ENCODE assay signal across 18 mouse cellular contexts in the genomic region with DNA sequence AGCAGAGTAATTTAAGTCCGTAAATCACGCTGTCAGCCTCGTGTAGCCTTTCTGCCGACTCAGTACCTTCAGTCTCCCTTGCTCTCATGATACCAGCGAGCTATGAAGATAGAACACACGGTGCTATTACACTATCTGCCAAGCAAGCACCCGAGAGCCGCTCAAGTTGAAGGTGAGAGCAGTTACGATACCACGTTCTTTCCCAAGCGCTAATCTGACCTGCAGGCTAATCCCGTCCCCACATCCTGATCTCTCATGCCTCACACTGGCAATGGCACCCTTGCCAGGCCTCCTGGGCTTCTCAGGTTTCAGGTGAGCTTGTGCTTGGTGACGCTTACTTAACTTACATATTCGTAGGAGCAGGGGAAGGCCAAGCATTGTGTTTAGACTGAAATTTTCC.
"Had no signal": no experiment of that assay in that cellular context is flagged by ENCODE, and none has a peak within 500 bp of the region (broad histone marks: within the 10 kb centered on the region; RNA-seq: fewer than 3 reads in every experiment).

No protein-coding gene starts in this region.

- H3K4me2 ChIP-seq: limb, embryonic 12.5 days; limb, embryonic 15.5 days; liver, embryonic 11.5 days; lung, embryonic 14.5 days; midbrain, embryonic 13.5 days had no signal

- H3K4me1 ChIP-seq: limb, embryonic 12.5 days; limb, embryonic 15.5 days; midbrain, embryonic 13.5 days had no signal

- H3K27me3 ChIP-seq: limb, embryonic 12.5 days; limb, embryonic 15.5 days; midbrain, embryonic 13.5 days had no signal

- H3K9me3 ChIP-seq: limb, embryonic 12.5 days; limb, embryonic 15.5 days; midbrain, embryonic 13.5 days had no signal

- H3K9ac ChIP-seq: limb, embryonic 12.5 days; limb, embryonic 15.5 days; liver, embryonic 14.5 days; liver, postnatal 0 days; lung, embryonic 14.5 days; midbrain, embryonic 13.5 days had no signal

- H3K4me3 ChIP-seq: left cerebral cortex, adult 2 months; limb, embryonic 12.5 days; limb, embryonic 15.5 days; midbrain, embryonic 13.5 days had no signal

- ATAC-seq: liver, postnatal 0 days; lung, postnatal 0 days; midbrain, embryonic 13.5 days had no signal

- H3K27ac ChIP-seq: left cerebral cortex, adult 2 months; limb, embryonic 12.5 days; limb, embryonic 15.5 days; liver, embryonic 14.5 days; macrophage; midbrain, embryonic 13.5 days; stomach, postnatal 0 days had no signal

- DNase-seq: kidney, adult 9 months; kidney, postnatal 25 days; layer of hippocampus, postnatal 36 days; left cerebral cortex, postnatal 4 days; liver, postnatal 0 days; lung, embryonic 14.5 days; thymus, adult 2 months; thymus, postnatal 14 days; thymus, postnatal 4 days had no signal
